Comparison of ENCODE assay signal across 28 mouse cellular contexts in genomic region chr6:14715129-14715989, GRCm38 (mm10). TPM values are rescaled to one million over a fixed set of nuclear protein-coding genes. Genes with fewer than 3 reads are reported as not detected.
DNase-seq lines count a peak whose midpoint lies in the region; ATAC-seq and TF ChIP-seq lines count a peak whose summit lies in the region.
"Had no signal": no experiment of that assay in that cellular context is flagged by ENCODE, and none has a peak within 500 bp of the region (broad histone marks: within the 10 kb centered on the region; RNA-seq: fewer than 3 reads in every experiment).

No protein-coding gene starts in this region.

- ATAC-seq in lung, embryonic 16.5 days (ENCODE audit: low read depth), result peak; percentile 92
- ATAC-seq in stomach, embryonic 16.5 days (ENCODE audit: insufficient read depth, low FRiP score), result 0 out of 2 replicates have a peak, but pooled peaks have one; percentile 50
- ATAC-seq: activated CD4-positive, CD25-positive, alpha-beta regulatory T cell, adult 4 months; forebrain, embryonic 15.5 days had no signal

- no peaks in the 10 kb centered on the region for H3K27me3 ChIP-seq in lung, embryonic 16.5 days (ENCODE audit: control insufficient read depth, insufficient read depth, low read depth, low read length)
- H3K27me3 ChIP-seq in stomach, embryonic 16.5 days (ENCODE audit: control insufficient read depth, insufficient read depth, low read length), result no peaks in the 10 kb centered on the region
- H3K27me3 ChIP-seq: embryonic facial prominence, embryonic 13.5 days; forebrain, embryonic 12.5 days; forebrain, embryonic 15.5 days; hindbrain, embryonic 12.5 days had no signal

- no peaks in the 10 kb centered on the region for H3K9me3 ChIP-seq in lung, embryonic 16.5 days (ENCODE audit: control insufficient read depth, low read length)
- no peaks in the 10 kb centered on the region for H3K9me3 ChIP-seq in stomach, embryonic 16.5 days (replicated peaks; ENCODE audit: control insufficient read depth, low read length)
- H3K9me3 ChIP-seq: embryonic facial prominence, embryonic 10.5 days; embryonic facial prominence, embryonic 13.5 days; forebrain, embryonic 12.5 days; forebrain, embryonic 15.5 days; hindbrain, embryonic 12.5 days had no signal

- TF ChIP-seq CTCF in gastrocnemius, adult 2 months (IDR thresholded peaks at IDR 0.05), result no peak

- no peak for DNase-seq in gastrocnemius, adult 2 months
- no peak for DNase-seq in gastrocnemius, postnatal 10 days
- no peak for DNase-seq in lung, postnatal 14 days
- peak; percentile 11 for DNase-seq in lung, postnatal 36 days
- no peak for DNase-seq in urinary bladder, adult 2 months (ENCODE audit: low spot score)
- no peak for DNase-seq in right cerebral cortex, adult 18-20 months
- DNase-seq: adrenal gland, adult 8-10 months; adrenal gland, postnatal 25 days; cerebellum, adult 11-12 months; cerebellum, adult 8-10 months; cerebellum, postnatal 10 days; cerebellum, postnatal 36 days; embryo, embryonic 11 days; gastrocnemius, postnatal 14 days; heart, adult 11 months had no signal

- H3K36me3 ChIP-seq in lung, embryonic 16.5 days (ENCODE audit: control insufficient read depth, insufficient read depth, low read length), result no peaks in the 10 kb centered on the region
- H3K36me3 ChIP-seq in stomach, embryonic 16.5 days (ENCODE audit: control insufficient read depth, insufficient read depth, low read length), result no peaks in the 10 kb centered on the region
- H3K36me3 ChIP-seq: embryonic facial prominence, embryonic 10.5 days; embryonic facial prominence, embryonic 13.5 days; forebrain, embryonic 12.5 days; forebrain, embryonic 15.5 days; hindbrain, embryonic 12.5 days had no signal

- H3K4me2 ChIP-seq in lung, embryonic 16.5 days (ENCODE audit: low read depth, low read length), result no peak overlapping the region
- H3K4me2 ChIP-seq in stomach, embryonic 16.5 days (ENCODE audit: low read depth, low read length), result no peak overlapping the region
- H3K4me2 ChIP-seq: embryonic facial prominence, embryonic 13.5 days; forebrain, embryonic 12.5 days; forebrain, embryonic 15.5 days; heart, embryonic 11.5 days; hindbrain, embryonic 12.5 days had no signal

- peak overlapping the region; percentile 89; the same call in 1 of the 2 replicates for H3K27ac ChIP-seq in gastrocnemius, adult 2 months
- H3K27ac ChIP-seq in lung, embryonic 16.5 days (ENCODE audit: low read length), result peak overlapping the region; percentile 69; the same call in 1 of the 2 replicates
- H3K27ac ChIP-seq in stomach, embryonic 16.5 days (ENCODE audit: low read length), result no peak overlapping the region
- H3K27ac ChIP-seq: embryonic facial prominence, embryonic 10.5 days; embryonic facial prominence, embryonic 13.5 days; forebrain, embryonic 12.5 days; forebrain, embryonic 15.5 days; hindbrain, embryonic 12.5 days had no signal

- no peak overlapping the region for H3K9ac ChIP-seq in lung, embryonic 16.5 days (ENCODE audit: low read length)
- H3K9ac ChIP-seq in stomach, embryonic 16.5 days (ENCODE audit: low read length), result no peak overlapping the region
- H3K9ac ChIP-seq: embryonic facial prominence, embryonic 13.5 days; forebrain, embryonic 12.5 days; forebrain, embryonic 15.5 days; hindbrain, embryonic 12.5 days had no signal

- 43% methylated on average over 4 of the region's 4 CpGs for WGBS in lung, embryonic 16.5 days
- 58% methylated on average over 4 of the region's 4 CpGs for WGBS in stomach, embryonic 16.5 days

- no peaks in the 10 kb centered on the region; the same call in 1 of the 2 replicates for H3K4me1 ChIP-seq in lung, embryonic 16.5 days (replicated peaks; ENCODE audit: control insufficient read depth, insufficient read depth, low read length)
- H3K4me1 ChIP-seq in stomach, embryonic 16.5 days (ENCODE audit: control insufficient read depth, insufficient read depth, low read length), result no peaks in the 10 kb centered on the region
- H3K4me1 ChIP-seq: embryonic facial prominence, embryonic 10.5 days; embryonic facial prominence, embryonic 13.5 days; hindbrain, embryonic 12.5 days had no signal

- intact Hi-C loops in gastrocnemius, adult 2 months (cut with DNase I), result no loop called here

- H3K4me3 ChIP-seq in gastrocnemius, adult 2 months, result no peak overlapping the region; the same call in 1 of the 2 replicates
- no peak overlapping the region for H3K4me3 ChIP-seq in lung, embryonic 16.5 days (ENCODE audit: low read length)
- no peak overlapping the region for H3K4me3 ChIP-seq in stomach, embryonic 16.5 days (replicated peaks; ENCODE audit: low read length)
- H3K4me3 ChIP-seq: embryonic facial prominence, embryonic 10.5 days; embryonic facial prominence, embryonic 13.5 days; erythroblast, embryonic 14.5 days; forebrain, embryonic 12.5 days; forebrain, embryonic 15.5 days; hindbrain, embryonic 12.5 days had no signal

RNA-seq across cellular contexts. Expression of gene Ppp1r3a, which starts 39.7 kb away (rescaled TPM):
- 100 to 1,000 TPM; 226 to 230 TPM for total RNA-seq in gastrocnemius, adult 2 months (2021)
- 100 to 1,000 TPM; 129 to 132 TPM for total RNA-seq in gastrocnemius, postnatal 10 days (2021)
- 0.39 and 0.57 TPM in 2 replicates for polyA plus RNA-seq in lung, embryonic 16.5 days (2015; fragmentation: Nextera tagmentation; extraction: Ambion mirVana)
- polyA plus RNA-seq in stomach, embryonic 16.5 days (2015; fragmentation: Nextera tagmentation; extraction: Ambion mirVana), result 1.8 and 2.5 TPM in 2 replicates
- 0.12 and 0.25 TPM in 2 replicates for polyA plus RNA-seq in urinary bladder, adult 2 months (2012; rRNA removed)
- total RNA-seq: adrenal gland, postnatal 25 days; ES-E14; hematopoietic stem cell, adult 5-6 weeks had no signal
- polyA plus RNA-seq: activated CD4-positive, CD25-positive, alpha-beta regulatory T cell, adult 4 months; brain, embryonic 14.5 days; embryonic facial prominence, embryonic 13.5 days; erythroblast, embryonic 14.5 days; forebrain, embryonic 12.5 days; forebrain, embryonic 15.5 days; hindbrain, embryonic 12.5 days had no signal
